Mouse (Mus musculus) mammary gland, adult 2 months (tissue): ENCODE measurements around the gene F11. TPM values are rescaled to one million over a fixed set of nuclear protein-coding genes. Genes with fewer than 3 reads are reported as not detected.

Experiments used
- polyA plus RNA-seq: library from polyadenylated mRNA; depleted of rRNA; stranded (reverse); fragments of >200 nt; gene quantifications from 2 replicates; pipeline ENCODE4 v1.2.3, GENCODE M21; 2012; ENCODE audit warnings: low replicate concordance; rRNA removed

F11 gene
- 0.17 TPM in 1 of 2 replicates, not detected in the other for polyA plus RNA-seq

GRCm38 (mm10) chr8:45261920-45262319 is at the start of gene F11:
Gene F11 (minus strand): TSS chr8:45262031.

GRCm38 (mm10) chr8:45308366-45308765 is 46.5 kb upstream of the F11 start, which contains the start of gene Gm45753:
Gene Gm45753 (minus strand): TSS chr8:45308466.

GRCm38 (mm10) chr8:45294687-45295086 is 32.9 kb upstream of the F11 start, which contains the start of gene Klkb1:
Gene Klkb1 (minus strand): TSS chr8:45294859.

Other genes starting within 250 kb of the F11 start
- gene Mtnr1a, start 192.9 kb downstream of the F11 start, polyA plus RNA-seq, result not detected in 2 replicates
- 0.17 and 0.26 TPM in 2 replicates for gene Klkb1, start 32.8 kb upstream of the F11 start, polyA plus RNA-seq
- gene Gm45753, start 46.4 kb upstream of the F11 start, polyA plus RNA-seq, result not detected in 2 replicates
- 5.6 and 7.6 TPM in 2 replicates for gene Cyp4v3, start 71.2 kb upstream of the F11 start, polyA plus RNA-seq
- gene Fam149a, start 120.3 kb upstream of the F11 start, polyA plus RNA-seq, result 6.5 and 7.7 TPM in 2 replicates
- 3.6 and 8.2 TPM in 2 replicates for gene Tlr3, start 149.0 kb upstream of the F11 start, polyA plus RNA-seq
- gene Sorbs2, start 245.8 kb upstream of the F11 start, polyA plus RNA-seq, result 10.0 and 18.0 TPM in 2 replicates